Mouse (Mus musculus): ENCODE results near the gene Prim2. TPM values are rescaled to one million over a fixed set of nuclear protein-coding genes. Genes with fewer than 3 reads are reported as not detected.

Prim2 gene
- total and polyA plus RNA-seq, 3 experiments = 24.9 to 237 (median 157) TPM

GRCm38 (mm10) chr1:33610026-33610721, 59.4 kb downstream of the Prim2 start:
- H3K9me3 ChIP-seq (replicated peaks) = no peaks in the 10 kb centered on the region
- no peak for TF ChIP-seq GATA1 (IDR thresholded peaks at IDR 0.05; ENCODE audit: borderline replicate concordance, low read length)
- peaks cover 62% of the 10 kb centered on the region for H3K4me1 ChIP-seq (ENCODE audit: insufficient read depth, low read depth, low read length)
- no peaks in the 10 kb centered on the region for H3K27me3 ChIP-seq (ENCODE audit: insufficient read depth, low read length)
- ATAC-seq (ENCODE audit: extremely low read depth, insufficient number of reproducible peaks, low FRiP score, poor library complexity, severe bottlenecking) (no peak), DNase-seq (ENCODE audit: low spot score) (no peak)
- H3K4me3 ChIP-seq (ENCODE audit: low read depth, low read length) = no peak overlapping the region; the same call in 1 of the 2 replicates
- H3K36me3 ChIP-seq (replicated peaks) = peaks cover 53% of the 10 kb centered on the region

DNA sequence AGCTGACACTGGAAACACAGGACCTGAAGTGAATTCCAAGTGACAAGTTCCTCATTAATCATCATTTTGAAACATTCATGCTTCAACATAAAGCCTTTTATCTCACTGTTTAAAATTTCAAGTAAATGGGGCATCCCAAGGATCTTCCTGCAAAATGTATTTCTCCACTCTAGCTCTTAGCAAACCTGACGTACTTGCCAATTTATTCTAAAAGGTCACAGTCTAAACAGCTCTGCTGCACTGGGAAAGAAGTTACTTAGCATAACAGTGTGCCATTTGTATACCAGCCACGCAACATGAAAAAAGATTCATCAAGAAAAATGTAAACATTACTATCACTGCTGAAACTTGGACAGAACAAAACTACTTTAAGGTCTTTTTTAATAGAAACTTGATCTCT, 61.5 kb downstream of the Prim2 start:
- TF ChIP-seq CTCF (IDR thresholded peaks at IDR 0.05; ENCODE audit: low read depth, low read length) (no peak), POLR2AphosphoS5 (IDR thresholded peaks at IDR 0.05; ENCODE audit: insufficient replicate concordance, low read depth, low read length) (no peak), GATA1 (IDR thresholded peaks at IDR 0.05; ENCODE audit: borderline replicate concordance, low read length) (no peak), GATA2 (IDR thresholded peaks at IDR 0.05; ENCODE audit: borderline replicate concordance, low read depth, low read length) (no peak), TAL1 (conservative IDR thresholded peaks at IDR 0.05; ENCODE audit: low read depth, low read length) (no peak)
- H3K36me3 ChIP-seq (replicated peaks) = peaks cover 57% of the 10 kb centered on the region
- H3K27me3 ChIP-seq (ENCODE audit: insufficient read depth, low read length) = no peaks in the 10 kb centered on the region
- peaks cover 60% of the 10 kb centered on the region for H3K4me1 ChIP-seq (ENCODE audit: insufficient read depth, low read depth, low read length)
- no peaks in the 10 kb centered on the region for H3K9me3 ChIP-seq (replicated peaks)
- no peak overlapping the region for H3K4me3 ChIP-seq (ENCODE audit: low read depth, low read length)
- no peak for ATAC-seq (ENCODE audit: extremely low read depth, insufficient number of reproducible peaks, low FRiP score, poor library complexity, severe bottlenecking)
- DNase-seq (ENCODE audit: low spot score) = no peak

- H3K4me3 ChIP-seq (ENCODE audit: low read depth, low read length) = no peak overlapping the region
- H3K27me3 ChIP-seq (ENCODE audit: insufficient read depth, low read length) = no peaks in the 10 kb centered on the region
- TF ChIP-seq CTCF (IDR thresholded peaks at IDR 0.05; ENCODE audit: low read depth, low read length) = no peak
- H3K36me3 ChIP-seq (replicated peaks) = peaks cover 62% of the 10 kb centered on the region
- no peak for DNase-seq (ENCODE audit: low spot score)
- H3K4me1 ChIP-seq (ENCODE audit: insufficient read depth, low read depth, low read length) = peaks cover 44% of the 10 kb centered on the region
- H3K9me3 ChIP-seq (replicated peaks) = peaks cover 5% of the 10 kb centered on the region
- no peak for ATAC-seq (ENCODE audit: extremely low read depth, insufficient number of reproducible peaks, low FRiP score, poor library complexity, severe bottlenecking)
Measured at GRCm38 (mm10) chr1:33604087-33604699, 65.4 kb downstream of the Prim2 start.

DNA sequence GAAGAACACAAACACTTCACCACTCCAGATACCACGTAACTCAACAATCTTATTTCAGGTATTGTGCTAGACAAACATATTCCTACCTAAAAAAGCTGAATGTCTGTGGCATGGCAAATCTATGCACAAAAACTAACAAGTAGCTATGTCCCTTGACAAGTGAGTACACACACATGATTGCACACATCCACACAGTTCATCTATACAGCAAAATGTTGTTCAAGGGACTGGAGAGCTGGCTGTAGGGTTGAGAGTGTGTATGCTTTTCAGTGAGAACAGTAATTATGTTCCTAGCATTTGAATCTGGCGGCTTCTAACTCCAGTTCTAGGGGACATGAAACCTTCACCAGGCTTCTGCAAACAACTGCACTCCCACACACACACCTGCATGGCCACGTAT, 69.9 kb downstream of the Prim2 start:
- Histone ChIP-seq H3K4me3 (ENCODE audit: low read depth, low read length) (no peak overlapping the region), H3K27me3 (ENCODE audit: insufficient read depth, low read length) (no peaks in the 10 kb centered on the region)

GRCm38 (mm10) chr1:33599019-33599667, 70.5 kb downstream of the Prim2 start:
- no peak for ATAC-seq (ENCODE audit: extremely low read depth, insufficient number of reproducible peaks, low FRiP score, poor library complexity, severe bottlenecking)
- no peaks in the 10 kb centered on the region for H3K27me3 ChIP-seq (ENCODE audit: insufficient read depth, low read length)

More for the DNA sequence above, 69.9 kb downstream of the Prim2 start:
- TF ChIP-seq GATA2 (IDR thresholded peaks at IDR 0.05; ENCODE audit: borderline replicate concordance, low read depth, low read length) = no peak
- no peak for TF ChIP-seq POLR2AphosphoS5 (IDR thresholded peaks at IDR 0.05; ENCODE audit: insufficient replicate concordance, low read depth, low read length)
- TF ChIP-seq TAL1 (conservative IDR thresholded peaks at IDR 0.05; ENCODE audit: low read depth, low read length) = no peak
- no peak for TF ChIP-seq GATA1 (IDR thresholded peaks at IDR 0.05; ENCODE audit: borderline replicate concordance, low read length)
- H3K9me3 ChIP-seq (replicated peaks) = peaks cover 9% of the 10 kb centered on the region
- no peak for ATAC-seq (ENCODE audit: extremely low read depth, insufficient number of reproducible peaks, low FRiP score, poor library complexity, severe bottlenecking)
- no peak for DNase-seq (ENCODE audit: low spot score)
- H3K4me1 ChIP-seq (ENCODE audit: insufficient read depth, low read depth, low read length) = peaks cover 48% of the 10 kb centered on the region
- H3K36me3 ChIP-seq (replicated peaks) = peaks cover 60% of the 10 kb centered on the region

GRCm38 (mm10) chr1:33597043-33597442, 72.6 kb downstream of the Prim2 start:
- no peak for DNase-seq (ENCODE audit: low spot score)
- TF ChIP-seq CTCF (IDR thresholded peaks at IDR 0.05; ENCODE audit: low read depth, low read length) (no peak), GATA1 (IDR thresholded peaks at IDR 0.05; ENCODE audit: borderline replicate concordance, low read length) (no peak), POLR2AphosphoS5 (IDR thresholded peaks at IDR 0.05; ENCODE audit: insufficient replicate concordance, low read depth, low read length) (no peak), GATA2 (IDR thresholded peaks at IDR 0.05; ENCODE audit: borderline replicate concordance, low read depth, low read length) (no peak), TAL1 (conservative IDR thresholded peaks at IDR 0.05; ENCODE audit: low read depth, low read length) (no peak)
- ATAC-seq (ENCODE audit: extremely low read depth, insufficient number of reproducible peaks, low FRiP score, poor library complexity, severe bottlenecking) = no peak
- Histone ChIP-seq H3K4me1 (ENCODE audit: insufficient read depth, low read depth, low read length) (peaks cover 40% of the 10 kb centered on the region), H3K27me3 (ENCODE audit: insufficient read depth, low read length) (no peaks in the 10 kb centered on the region), H3K4me3 (ENCODE audit: low read depth, low read length) (no peak overlapping the region), H3K36me3 (replicated peaks) (peaks cover 51% of the 10 kb centered on the region), H3K9me3 (replicated peaks) (peaks cover 9% of the 10 kb centered on the region)

More at GRCm38 (mm10) chr1:33599019-33599667, 70.5 kb downstream of the Prim2 start:
- TF ChIP-seq GATA1 (IDR thresholded peaks at IDR 0.05; ENCODE audit: borderline replicate concordance, low read length) (no peak), GATA2 (IDR thresholded peaks at IDR 0.05; ENCODE audit: borderline replicate concordance, low read depth, low read length) (no peak), TAL1 (conservative IDR thresholded peaks at IDR 0.05; ENCODE audit: low read depth, low read length) (no peak), CTCF (IDR thresholded peaks at IDR 0.05; ENCODE audit: low read depth, low read length) (no peak), POLR2AphosphoS5 (IDR thresholded peaks at IDR 0.05; ENCODE audit: insufficient replicate concordance, low read depth, low read length) (no peak)
- peaks cover 60% of the 10 kb centered on the region for H3K36me3 ChIP-seq (replicated peaks)
- H3K9me3 ChIP-seq (replicated peaks) = peaks cover 9% of the 10 kb centered on the region
- H3K4me3 ChIP-seq (ENCODE audit: low read depth, low read length) = no peak overlapping the region
- peaks cover 46% of the 10 kb centered on the region for H3K4me1 ChIP-seq (ENCODE audit: insufficient read depth, low read depth, low read length)
- no peak for DNase-seq (ENCODE audit: low spot score)
